Mouse (Mus musculus): ENCODE results near the gene Bco2. TPM values are rescaled to one million over a fixed set of nuclear protein-coding genes. Genes with fewer than 3 reads are reported as not detected.

The Bco2 gene
- polyA plus RNA-seq, 1 experiment from 2014 or later = 0.12 TPM

- H3K4me3 ChIP-seq (ENCODE audit: control insufficient read depth in 1 of 2, insufficient read depth in 1 of 2, low read depth in 1 of 2, low read length in 2 of 2) = no peak overlapping the region
- no peak for ATAC-seq (ENCODE audit: insufficient number of reproducible peaks, insufficient read depth, low FRiP score, low read depth)
- peaks cover 2% of the 10 kb centered on the region in 2 experiments; a peak in 1 of 4 replicates for H3K4me1 ChIP-seq (ENCODE audit: control insufficient read depth in 2 of 2, insufficient read depth in 2 of 2, low read length in 2 of 2)
- no peaks in the 10 kb centered on the region for H3K27me3 ChIP-seq (ENCODE audit: control insufficient read depth, insufficient read depth, low read length)
- H3K27ac ChIP-seq (replicated peaks in 1 of 2; ENCODE audit: control insufficient read depth in 1 of 2, insufficient read depth in 1 of 2, low read depth in 2 of 2, low read length in 2 of 2) = no peak overlapping the region
- H3K9me3 ChIP-seq (ENCODE audit: control insufficient read depth, low read length) = no peaks in the 10 kb centered on the region
- no peaks in the 10 kb centered on the region for H3K36me3 ChIP-seq (ENCODE audit: control insufficient read depth, insufficient read depth, low read length)
- WGBS = 50% methylated on average over 6 of the region's 6 CpGs
- H3K9ac ChIP-seq (ENCODE audit: low read length) = no peak overlapping the region
- no peak overlapping the region for H3K4me2 ChIP-seq (ENCODE audit: low read length)
Observed at GRCm38 (mm10) chr9:50505405-50505804, 49.6 kb downstream of the Bco2 start.

GRCm38 (mm10) chr9:50502949-50503348 lies 52.0 kb downstream of the Bco2 start:
- Histone ChIP-seq H3K27me3 (ENCODE audit: control insufficient read depth, insufficient read depth, low read length) (no peaks in the 10 kb centered on the region), H3K4me2 (ENCODE audit: low read length) (no peak overlapping the region), H3K9ac (ENCODE audit: low read length) (no peak overlapping the region), H3K9me3 (ENCODE audit: control insufficient read depth, low read length) (no peaks in the 10 kb centered on the region), H3K4me3 (ENCODE audit: control insufficient read depth in 1 of 2, insufficient read depth in 1 of 2, low read depth in 1 of 2, low read length in 2 of 2) (no peak overlapping the region), H3K36me3 (ENCODE audit: control insufficient read depth, insufficient read depth, low read length) (no peaks in the 10 kb centered on the region), H3K4me1 (ENCODE audit: control insufficient read depth in 2 of 2, insufficient read depth in 2 of 2, low read length in 2 of 2) (peaks cover 2% of the 10 kb centered on the region in 2 experiments; a peak in 1 of 4 replicates), H3K27ac (replicated peaks in 1 of 2; ENCODE audit: control insufficient read depth in 1 of 2, insufficient read depth in 1 of 2, low read depth in 2 of 2, low read length in 2 of 2) (no peak overlapping the region)
- no peak for ATAC-seq (ENCODE audit: insufficient number of reproducible peaks, insufficient read depth, low FRiP score, low read depth)
- 76% methylated on average over 3 of the region's 3 CpGs for WGBS

GRCm38 (mm10) chr9:50500974-50501501 lies 53.9 kb downstream of the Bco2 start:
- Histone ChIP-seq H3K27me3 (ENCODE audit: control insufficient read depth, insufficient read depth, low read length) (no peaks in the 10 kb centered on the region), H3K4me2 (ENCODE audit: low read length) (peak overlapping the region; percentile 69), H3K36me3 (ENCODE audit: control insufficient read depth, insufficient read depth, low read length) (no peaks in the 10 kb centered on the region), H3K4me1 (ENCODE audit: control insufficient read depth in 2 of 2, insufficient read depth in 2 of 2, low read length in 2 of 2) (peaks cover 7 to 13% of the 10 kb centered on the region in 2 experiments), H3K4me3 (ENCODE audit: control insufficient read depth in 1 of 2, insufficient read depth in 1 of 2, low read depth in 1 of 2, low read length in 2 of 2) (peak overlapping the region; percentile 40 to 43), H3K9ac (ENCODE audit: low read length) (peak overlapping the region; percentile 66), H3K27ac (replicated peaks in 1 of 2; ENCODE audit: control insufficient read depth in 1 of 2, insufficient read depth in 1 of 2, low read depth in 2 of 2, low read length in 2 of 2) (no peak overlapping the region), H3K9me3 (ENCODE audit: control insufficient read depth, low read length) (no peaks in the 10 kb centered on the region)
- 15% methylated on average over 14 of the region's 14 CpGs for WGBS
- ATAC-seq (ENCODE audit: insufficient number of reproducible peaks, insufficient read depth, low FRiP score, low read depth) = peak; percentile 71; the same call in 1 of the 2 replicates

GRCm38 (mm10) chr9:50500467-50500973 lies 54.5 kb downstream of the Bco2 start:
- H3K9me3 ChIP-seq (ENCODE audit: control insufficient read depth, low read length) = no peaks in the 10 kb centered on the region
- 61% methylated on average over 15 of the region's 15 CpGs for WGBS
- peak overlapping the region; percentile 69 for H3K4me2 ChIP-seq (ENCODE audit: low read length)
- no peaks in the 10 kb centered on the region for H3K36me3 ChIP-seq (ENCODE audit: control insufficient read depth, insufficient read depth, low read length)
- peaks cover 11 to 18% of the 10 kb centered on the region in 2 experiments for H3K4me1 ChIP-seq (ENCODE audit: control insufficient read depth in 2 of 2, insufficient read depth in 2 of 2, low read length in 2 of 2)
- H3K27ac ChIP-seq (replicated peaks in 1 of 2; ENCODE audit: control insufficient read depth in 1 of 2, insufficient read depth in 1 of 2, low read depth in 2 of 2, low read length in 2 of 2) = no peak overlapping the region
- ATAC-seq (ENCODE audit: insufficient number of reproducible peaks, insufficient read depth, low FRiP score, low read depth) = no peak
- H3K4me3 ChIP-seq (ENCODE audit: control insufficient read depth in 1 of 2, insufficient read depth in 1 of 2, low read depth in 1 of 2, low read length in 2 of 2) = peak overlapping the region; percentile 40 to 43
- H3K27me3 ChIP-seq (ENCODE audit: control insufficient read depth, insufficient read depth, low read length) = no peaks in the 10 kb centered on the region
- H3K9ac ChIP-seq (ENCODE audit: low read length) = peak overlapping the region; percentile 66; the same call in 1 of the 2 replicates

GRCm38 (mm10) chr9:50499781-50500180 lies 55.2 kb downstream of the Bco2 start:
- no peak for ATAC-seq (ENCODE audit: insufficient number of reproducible peaks, insufficient read depth, low FRiP score, low read depth)
- Histone ChIP-seq H3K36me3 (ENCODE audit: control insufficient read depth, insufficient read depth, low read length) (no peaks in the 10 kb centered on the region), H3K4me3 (ENCODE audit: control insufficient read depth in 1 of 2, insufficient read depth in 1 of 2, low read depth in 1 of 2, low read length in 2 of 2) (no peak overlapping the region), H3K9ac (ENCODE audit: low read length) (no peak overlapping the region), H3K4me2 (ENCODE audit: low read length) (no peak overlapping the region), H3K4me1 (ENCODE audit: control insufficient read depth in 2 of 2, insufficient read depth in 2 of 2, low read length in 2 of 2) (peaks cover 13 to 21% of the 10 kb centered on the region in 2 experiments), H3K9me3 (ENCODE audit: control insufficient read depth, low read length) (no peaks in the 10 kb centered on the region), H3K27me3 (ENCODE audit: control insufficient read depth, insufficient read depth, low read length) (no peaks in the 10 kb centered on the region), H3K27ac (replicated peaks in 1 of 2; ENCODE audit: control insufficient read depth in 1 of 2, insufficient read depth in 1 of 2, low read depth in 2 of 2, low read length in 2 of 2) (no peak overlapping the region)
- 85% methylated on average over 3 of the region's 3 CpGs for WGBS

- WGBS = 77% methylated on average over 16 of the region's 16 CpGs
Observed at GRCm38 (mm10) chr9:50498815-50499214, 56.2 kb downstream of the Bco2 start.

GRCm38 (mm10) chr9:50497536-50497935 lies 57.4 kb downstream of the Bco2 start:
- Histone ChIP-seq H3K4me1 (ENCODE audit: control insufficient read depth in 2 of 2, insufficient read depth in 2 of 2, low read length in 2 of 2) (peaks cover 13 to 19% of the 10 kb centered on the region in 2 experiments), H3K4me2 (ENCODE audit: low read length) (no peak overlapping the region), H3K36me3 (ENCODE audit: control insufficient read depth, insufficient read depth, low read length) (no peaks in the 10 kb centered on the region), H3K27me3 (ENCODE audit: control insufficient read depth, insufficient read depth, low read length) (no peaks in the 10 kb centered on the region), H3K4me3 (ENCODE audit: control insufficient read depth in 1 of 2, insufficient read depth in 1 of 2, low read depth in 1 of 2, low read length in 2 of 2) (no peak overlapping the region), H3K9ac (ENCODE audit: low read length) (no peak overlapping the region), H3K9me3 (ENCODE audit: control insufficient read depth, low read length) (no peaks in the 10 kb centered on the region), H3K27ac (replicated peaks in 1 of 2; ENCODE audit: control insufficient read depth in 1 of 2, insufficient read depth in 1 of 2, low read depth in 2 of 2, low read length in 2 of 2) (no peak overlapping the region)
- ATAC-seq (ENCODE audit: insufficient number of reproducible peaks, insufficient read depth, low FRiP score, low read depth) = no peak
- 63% methylated on average over 2 of the region's 2 CpGs for WGBS

More at GRCm38 (mm10) chr9:50498815-50499214, 56.2 kb downstream of the Bco2 start:
- no peak overlapping the region for H3K4me2 ChIP-seq (ENCODE audit: low read length)
- no peaks in the 10 kb centered on the region for H3K9me3 ChIP-seq (ENCODE audit: control insufficient read depth, low read length)
- H3K36me3 ChIP-seq (ENCODE audit: control insufficient read depth, insufficient read depth, low read length) = no peaks in the 10 kb centered on the region
- H3K27ac ChIP-seq (replicated peaks in 1 of 2; ENCODE audit: control insufficient read depth in 1 of 2, insufficient read depth in 1 of 2, low read depth in 2 of 2, low read length in 2 of 2) = no peak overlapping the region
- H3K4me1 ChIP-seq (ENCODE audit: control insufficient read depth in 2 of 2, insufficient read depth in 2 of 2, low read length in 2 of 2) = peaks cover 13 to 19% of the 10 kb centered on the region in 2 experiments
- no peak for ATAC-seq (ENCODE audit: insufficient number of reproducible peaks, insufficient read depth, low FRiP score, low read depth)
- no peaks in the 10 kb centered on the region for H3K27me3 ChIP-seq (ENCODE audit: control insufficient read depth, insufficient read depth, low read length)
- no peak overlapping the region for H3K9ac ChIP-seq (ENCODE audit: low read length)
- H3K4me3 ChIP-seq (ENCODE audit: control insufficient read depth in 1 of 2, insufficient read depth in 1 of 2, low read depth in 1 of 2, low read length in 2 of 2) = no peak overlapping the region

GRCm38 (mm10) chr9:50497076-50497475 lies 57.9 kb downstream of the Bco2 start:
- no peaks in the 10 kb centered on the region for H3K36me3 ChIP-seq (ENCODE audit: control insufficient read depth, insufficient read depth, low read length)
- ATAC-seq (ENCODE audit: insufficient number of reproducible peaks, insufficient read depth, low FRiP score, low read depth) = no peak
- no peak overlapping the region for H3K4me3 ChIP-seq (ENCODE audit: control insufficient read depth in 1 of 2, insufficient read depth in 1 of 2, low read depth in 1 of 2, low read length in 2 of 2)
- no peak overlapping the region for H3K9ac ChIP-seq (ENCODE audit: low read length)
- H3K27ac ChIP-seq (replicated peaks in 1 of 2; ENCODE audit: control insufficient read depth in 1 of 2, insufficient read depth in 1 of 2, low read depth in 2 of 2, low read length in 2 of 2) = no peak overlapping the region
- 57% methylated on average over 6 of the region's 6 CpGs for WGBS
- no peak overlapping the region for H3K4me2 ChIP-seq (ENCODE audit: low read length)
- no peaks in the 10 kb centered on the region for H3K27me3 ChIP-seq (ENCODE audit: control insufficient read depth, insufficient read depth, low read length)
- peaks cover 13 to 19% of the 10 kb centered on the region in 2 experiments for H3K4me1 ChIP-seq (ENCODE audit: control insufficient read depth in 2 of 2, insufficient read depth in 2 of 2, low read length in 2 of 2)
- no peaks in the 10 kb centered on the region for H3K9me3 ChIP-seq (ENCODE audit: control insufficient read depth, low read length)

Measured in heart, embryonic 14.5 days (tissue).